ENCODE assay signal across 23 mouse cellular contexts in genomic region chr11:95326243-95326642, GRCm38 (mm10). TPM values are rescaled to one million over a fixed set of nuclear protein-coding genes. Genes with fewer than 3 reads are reported as not detected.
DNase-seq lines count a peak whose midpoint lies in the region; ATAC-seq and TF ChIP-seq lines count a peak whose summit lies in the region.
"Had no signal": no experiment of that assay in that cellular context is flagged by ENCODE, and none has a peak within 500 bp of the region (broad histone marks: within the 10 kb centered on the region; RNA-seq: fewer than 3 reads in every experiment).

No protein-coding gene starts in this region.

- no peaks in the 10 kb centered on the region for H3K9me3 ChIP-seq in lung, embryonic 14.5 days (ENCODE audit: low read depth, low read length)
- no peaks in the 10 kb centered on the region for H3K9me3 ChIP-seq in forebrain, embryonic 13.5 days (replicated peaks)
- H3K9me3 ChIP-seq: embryonic facial prominence, embryonic 15.5 days; forebrain, embryonic 15.5 days; hindbrain, embryonic 15.5 days; intestine, embryonic 15.5 days; limb, embryonic 12.5 days; midbrain, embryonic 12.5 days had no signal

- no peaks in the 10 kb centered on the region; the same call in 1 of the 2 replicates for H3K4me1 ChIP-seq in lung, embryonic 14.5 days (ENCODE audit: insufficient read depth)
- no peaks in the 10 kb centered on the region for H3K4me1 ChIP-seq in forebrain, embryonic 13.5 days
- H3K4me1 ChIP-seq: embryonic facial prominence, embryonic 15.5 days; forebrain, embryonic 15.5 days; hindbrain, embryonic 15.5 days; intestine, embryonic 15.5 days; limb, embryonic 12.5 days; midbrain, embryonic 12.5 days had no signal

- no peaks in the 10 kb centered on the region for H3K27me3 ChIP-seq in lung, embryonic 14.5 days (ENCODE audit: insufficient read depth, low read length)
- H3K27me3 ChIP-seq in forebrain, embryonic 13.5 days, result no peaks in the 10 kb centered on the region
- H3K27me3 ChIP-seq: embryonic facial prominence, embryonic 15.5 days; forebrain, embryonic 15.5 days; intestine, embryonic 15.5 days; limb, embryonic 12.5 days; midbrain, embryonic 12.5 days had no signal

- H3K36me3 ChIP-seq in lung, embryonic 14.5 days (ENCODE audit: insufficient read depth), result no peaks in the 10 kb centered on the region
- H3K36me3 ChIP-seq in forebrain, embryonic 13.5 days (ENCODE audit: poor library complexity, severe bottlenecking), result no peaks in the 10 kb centered on the region
- H3K36me3 ChIP-seq: embryonic facial prominence, embryonic 15.5 days; forebrain, embryonic 15.5 days; hindbrain, embryonic 15.5 days; intestine, embryonic 15.5 days; limb, embryonic 12.5 days; midbrain, embryonic 12.5 days had no signal

- H3K4me2 ChIP-seq in lung, embryonic 14.5 days, result no peak overlapping the region
- no peak overlapping the region for H3K4me2 ChIP-seq in forebrain, embryonic 13.5 days
- H3K4me2 ChIP-seq: embryonic facial prominence, embryonic 15.5 days; forebrain, embryonic 15.5 days; hindbrain, embryonic 15.5 days; intestine, embryonic 15.5 days; limb, embryonic 12.5 days; liver, embryonic 11.5 days; midbrain, embryonic 12.5 days had no signal

- TF ChIP-seq CTCF in lung, embryonic 14.5 days (IDR thresholded peaks at IDR 0.05; ENCODE audit: low read depth), result no peak

- peak; percentile 67 to 79 for DNase-seq in adrenal gland, adult (ENCODE audit: inconsistent age in 2 of 2, low spot score in 1 of 2)
- DNase-seq in adrenal gland, postnatal 10 days, result no peak
- DNase-seq in lung, embryonic 14.5 days, result peak; percentile 44
- DNase-seq in lung, postnatal 25 days (ENCODE audit: low spot score), result no peak
- peak; percentile 53 to 55 for DNase-seq in adrenal gland, postnatal 36 days
- DNase-seq in lung, postnatal 36 days, result peak; percentile 36
- DNase-seq: cerebellum, adult 11 months; cerebellum, adult 9-11 months; gastrocnemius, postnatal 14 days; heart, adult 11 months; kidney, adult 9 months; kidney, postnatal 14 days; liver, postnatal 0 days; thymus, postnatal 36 days had no signal

- no peak for ATAC-seq in lung, embryonic 14.5 days (ENCODE audit: insufficient read depth)
- ATAC-seq in forebrain, embryonic 13.5 days, result no peak
- ATAC-seq: forebrain, embryonic 15.5 days; intestine, embryonic 15.5 days; liver, postnatal 0 days had no signal

- WGBS in lung, embryonic 14.5 days, result 59% methylated on average over 11 of the region's 11 CpGs
- WGBS in forebrain, embryonic 13.5 days, result 77% methylated on average over 11 of the region's 11 CpGs

- peak overlapping the region; percentile 77 for H3K27ac ChIP-seq in lung, embryonic 14.5 days (ENCODE audit: low read depth)
- H3K27ac ChIP-seq in forebrain, embryonic 13.5 days, result no peak overlapping the region
- H3K27ac ChIP-seq: embryonic facial prominence, embryonic 15.5 days; forebrain, embryonic 15.5 days; hindbrain, embryonic 15.5 days; intestine, embryonic 15.5 days; layer of hippocampus, adult 2 months; limb, embryonic 12.5 days; midbrain, embryonic 12.5 days had no signal

- H3K9ac ChIP-seq in lung, embryonic 14.5 days, result no peak overlapping the region
- no peak overlapping the region for H3K9ac ChIP-seq in forebrain, embryonic 13.5 days
- H3K9ac ChIP-seq: embryonic facial prominence, embryonic 15.5 days; forebrain, embryonic 15.5 days; hindbrain, embryonic 15.5 days; intestine, embryonic 15.5 days; limb, embryonic 12.5 days; liver, postnatal 0 days; midbrain, embryonic 12.5 days had no signal

- no peak overlapping the region for H3K4me3 ChIP-seq in lung, embryonic 14.5 days (ENCODE audit: low read depth, low read length)
- H3K4me3 ChIP-seq in forebrain, embryonic 13.5 days, result no peak overlapping the region
- H3K4me3 ChIP-seq: embryonic facial prominence, embryonic 15.5 days; forebrain, embryonic 15.5 days; hindbrain, embryonic 15.5 days; intestine, embryonic 15.5 days; layer of hippocampus, adult 2 months; limb, embryonic 12.5 days; midbrain, embryonic 12.5 days had no signal

RNA-seq across cellular contexts. Expression of gene Fam117a, which starts 10.6 kb away (rescaled TPM):
- 10 to 100 TPM; 21.6 to 25.9 TPM for total RNA-seq in adrenal gland, postnatal 10 days (2021)
- polyA plus RNA-seq in lung, embryonic 14.5 days (2014; fragmentation: Nextera tagmentation; extraction: Ambion mirVana), result 12.9 and 14.6 TPM in 2 replicates
- 10 to 100 TPM; 13.7 to 15.4 TPM for total RNA-seq in adrenal gland, postnatal 36 days (2021)
- polyA plus RNA-seq in forebrain, embryonic 13.5 days (2015; fragmentation: Nextera tagmentation; extraction: Ambion mirVana), result 3.0 and 3.8 TPM in 2 replicates

RNA-seq across cellular contexts. Expression of gene Kat7, which starts 16.2 kb away (rescaled TPM):
- total RNA-seq in adrenal gland, postnatal 10 days (2021), result 10 to 100 TPM; 52.0 to 63.0 TPM
- 77.0 and 83.7 TPM in 2 replicates for polyA plus RNA-seq in lung, embryonic 14.5 days (2014; fragmentation: Nextera tagmentation; extraction: Ambion mirVana)
- total RNA-seq in adrenal gland, postnatal 36 days (2021), result 10 to 100 TPM; 48.5 to 51.9 TPM
- polyA plus RNA-seq in forebrain, embryonic 13.5 days (2015; fragmentation: Nextera tagmentation; extraction: Ambion mirVana), result 66.0 and 77.5 TPM in 2 replicates

RNA-seq across cellular contexts. Expression of gene Slc35b1, which starts 58.2 kb away (rescaled TPM):
- 10 to 100 TPM; 48.8 to 53.9 TPM for total RNA-seq in adrenal gland, postnatal 10 days (2021)
- 104 and 112 TPM in 2 replicates for polyA plus RNA-seq in lung, embryonic 14.5 days (2014; fragmentation: Nextera tagmentation; extraction: Ambion mirVana)
- total RNA-seq in adrenal gland, postnatal 36 days (2021), result 10 to 100 TPM; 70.3 to 75.0 TPM
- polyA plus RNA-seq in forebrain, embryonic 13.5 days (2015; fragmentation: Nextera tagmentation; extraction: Ambion mirVana), result 135 and 140 TPM in 2 replicates

Comparison
In these comparisons a context has a peak if more than half of its experiments do, and no peak if none do; other contexts are left out.
1. DNase-seq: peak in adrenal gland, adult (2 of 2), lung, embryonic 14.5 days (single experiment), adrenal gland, postnatal 36 days (2 of 2) and lung, postnatal 36 days (single experiment); none in adrenal gland, postnatal 10 days (single experiment) and lung, postnatal 25 days (single experiment).